Mouse (Mus musculus) CH12.LX (cell line): Measurements from ENCODE around the gene Slco2b1.

Experiments used
- CTCF ChIP-seq, 2 experiments: IDR thresholded peaks in 1 of 2; conservative IDR thresholded peaks in 1 of 2; 2 replicates each; pipeline ENCODE4 v1.5.1; 2011 to 2012; ENCODE audit warnings: low read depth in 2 of 2, low read length in 2 of 2, improper control_type of control experiment in 1 of 2, inconsistent platforms in 1 of 2, mild to moderate bottlenecking in 1 of 2, moderate library complexity in 1 of 2
- EP300 ChIP-seq: IDR thresholded peaks from 2 replicates; pipeline ENCODE4 v1.6.1; 2011; ENCODE audit warnings: low read length, improper control_type of control experiment
- JUND ChIP-seq: conservative IDR thresholded peaks from 2 replicates; pipeline ENCODE4 v1.6.1; 2011; ENCODE audit warnings: low read depth, low read length, improper control_type of control experiment
- KAT2A ChIP-seq: IDR thresholded peaks from 2 replicates; pipeline ENCODE4 v1.6.1; 2012; ENCODE audit warnings: low read length, improper control_type of control experiment, inconsistent platforms; ENCODE audit not compliant: insufficient replicate concordance
- MAX ChIP-seq: IDR thresholded peaks from 2 replicates; pipeline ENCODE4 v1.6.1; 2011; ENCODE audit warnings: low read length, improper control_type of control experiment
- MXI1 ChIP-seq: IDR thresholded peaks from 2 replicates; pipeline ENCODE4 v1.6.1; 2011; ENCODE audit warnings: mild to moderate bottlenecking, low read depth, low read length, improper control_type of control experiment
- POLR2A ChIP-seq: IDR thresholded peaks from 2 replicates; pipeline ENCODE4 v1.6.1; 2011; ENCODE audit warnings: low read depth, mild to moderate bottlenecking, improper control_type of control experiment, low read length
- RCOR1 ChIP-seq: conservative IDR thresholded peaks from 2 replicates; pipeline ENCODE4 v1.6.1; 2012; ENCODE audit warnings: low read depth, mild to moderate bottlenecking, inconsistent platforms, low read length, improper control_type of control experiment
- USF1 ChIP-seq: IDR thresholded peaks from 2 replicates; pipeline ENCODE4 v1.6.1; 2014; ENCODE audit warnings: low read depth, mild to moderate bottlenecking, inconsistent platforms, low read length, improper control_type of control experiment

- TF ChIP-seq CTCF (conservative IDR thresholded peaks at IDR 0.05 in 1 of 2, IDR thresholded peaks at IDR 0.05 in 1 of 2; ENCODE audit: low read depth in 2 of 2, low read length in 2 of 2) (no peak), EP300 (no peak), MAX (no peak), MXI1 (no peak), USF1 (no peak), POLR2A (no peak), RCOR1 (no peak), JUND (no peak), KAT2A (no peak)
Observed at GRCm38 (mm10) chr7:99642078-99642477, 69.1 kb downstream of the Slco2b1 start.
